Mouse (Mus musculus) intestine, postnatal 0 days (tissue): ENCODE measurements around the gene Mkrn1. TPM values are rescaled to one million over a fixed set of nuclear protein-coding genes. Genes with fewer than 3 reads are reported as not detected.
A peak's percentile ranks its signal among the peaks of the same experiment; 100 is the strongest.
"Not testable (repeated sequence)": the region's sequence is repeated elsewhere in the genome, so short reads cannot be mapped to it uniquely, and the experiment has no call there.

Experiments
- ATAC-seq: fragments of 200-750 bp; cut with Nextera tagmentation; 2 replicates; pipeline ENCODE4 v1.8.0; 2017; ENCODE audit warnings: mild to moderate bottlenecking, moderate TSS enrichment, moderate library complexity
- H3K27ac ChIP-seq: fragments of 300-500 bp; sonication (generic); 2 replicates; pipeline ENCODE4 v1.5.1; 2014; ENCODE audit warnings: mild to moderate bottlenecking, low read depth, low read length, moderate library complexity
- H3K27me3 ChIP-seq: fragments of 300-500 bp; sonication (generic); replicated peaks from 2 replicates; pipeline ENCODE4 v1.6.1; 2014; ENCODE audit warnings: low read length, mixed read lengths; ENCODE audit not compliant: control insufficient read depth, insufficient read depth
- H3K36me3 ChIP-seq: fragments of 300-500 bp; sonication (generic); 2 replicates; pipeline ENCODE4 v1.6.1; 2014; ENCODE audit warnings: mild to moderate bottlenecking, moderate library complexity; ENCODE audit not compliant: control insufficient read depth, insufficient read depth
- H3K4me1 ChIP-seq: fragments of 300-500 bp; sonication (generic); replicated peaks from 2 replicates; pipeline ENCODE4 v1.6.1; 2014; ENCODE audit warnings: antibody characterized with exemption, low read length, mixed read lengths; ENCODE audit not compliant: control insufficient read depth, insufficient read depth
- H3K4me2 ChIP-seq: fragments of 300-500 bp; sonication (generic); replicated peaks from 2 replicates; pipeline ENCODE4 v1.6.1; 2014; ENCODE audit warnings: low read depth, mild to moderate bottlenecking, moderate library complexity
- H3K4me3 ChIP-seq: fragments of 300-500 bp; sonication (generic); 2 replicates; pipeline ENCODE4 v1.5.1; 2014; ENCODE audit warnings: low read depth, low read length
- H3K9ac ChIP-seq: fragments of 300-500 bp; sonication (generic); 2 replicates; pipeline ENCODE4 v1.6.1; 2014; ENCODE audit warnings: mild to moderate bottlenecking, low read depth, low read length
- H3K9me3 ChIP-seq: fragments of 300-500 bp; sonication (generic); 2 replicates; pipeline ENCODE4 v1.6.1; 2016; ENCODE audit warnings: mixed run types; ENCODE audit not compliant: control insufficient read depth
- CTCF ChIP-seq: sonication (generic); IDR thresholded peaks from 2 replicates; pipeline ENCODE4 v1.5.1; 2016; ENCODE audit warnings: low read depth, mild to moderate bottlenecking, control low read depth, antibody characterized with exemption, moderate library complexity
- WGBS: fragments of 180-500 bp; shearing (Covaris S2); extraction: QIAGEN DNeasy Blood & Tissue Kit; methylation state at CpG from one replicate; pipeline ENCODE4 v1.1.7; 2014; 5-methylcytosine and 5-hydroxymethylcytosine counted together
- polyA plus RNA-seq: library from polyadenylated mRNA; unstranded; fragments of >200 nt; fragmentation: Nextera tagmentation; extraction: Ambion mirVana; gene quantifications from 2 replicates; pipeline ENCODE4 v1.2.1, GENCODE M21; 2015

Gene Mkrn1
- polyA plus RNA-seq, 1 experiment from 2014 or later = 81.9 TPM

DNA sequence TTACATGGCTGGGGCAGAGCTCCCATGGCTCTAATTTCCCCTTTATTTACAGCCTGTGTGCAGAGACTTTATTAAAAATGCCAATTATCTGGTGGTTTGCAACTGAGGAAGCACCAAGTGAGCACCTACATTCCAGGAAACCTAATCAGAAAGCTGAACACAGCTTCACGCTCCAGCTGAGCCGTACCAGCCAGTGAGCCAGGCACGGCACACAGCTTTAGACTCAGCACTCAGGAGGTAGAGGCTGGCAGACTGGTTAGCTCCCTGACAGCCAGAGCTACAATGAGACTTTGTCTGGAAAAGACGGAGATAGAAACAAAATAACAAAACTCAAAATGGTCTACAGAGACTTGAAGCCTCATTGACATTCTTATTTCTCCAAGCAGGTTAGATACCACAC, 24.8 kb downstream of the Mkrn1 start:
- H3K27me3 ChIP-seq = no peaks in the 10 kb centered on the region
- ATAC-seq = no peak
- no peak for TF ChIP-seq CTCF
- peaks cover 20% of the 10 kb centered on the region for H3K36me3 ChIP-seq
- H3K27ac ChIP-seq = no peak overlapping the region
- no peak overlapping the region for H3K9ac ChIP-seq
- 92% methylated on average over 4 of the region's 4 CpGs for WGBS
- no peaks in the 10 kb centered on the region for H3K4me1 ChIP-seq
- no peak overlapping the region for H3K4me2 ChIP-seq
- no peak overlapping the region for H3K4me3 ChIP-seq
- no peaks in the 10 kb centered on the region for H3K9me3 ChIP-seq

DNA sequence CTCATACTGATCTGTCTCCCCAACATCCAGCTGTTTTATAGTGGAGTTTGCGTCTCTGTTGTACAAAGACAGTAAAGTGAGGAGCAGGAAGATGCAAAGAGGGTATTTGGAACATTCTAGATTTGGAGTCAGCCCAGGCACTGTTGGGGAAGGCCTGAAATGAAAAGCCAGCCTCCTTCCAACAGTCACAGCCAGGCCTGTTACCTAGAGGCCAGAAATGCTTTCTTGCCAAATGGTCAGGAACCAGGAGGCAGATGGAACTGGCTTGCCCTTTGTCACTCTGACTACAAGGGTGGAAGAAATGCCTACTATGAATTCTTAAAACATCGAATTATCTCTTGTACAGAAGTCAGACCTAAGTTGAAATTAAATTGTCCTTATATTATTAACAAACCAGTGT, 30.3 kb downstream of the Mkrn1 start:
- H3K36me3 ChIP-seq = peaks cover 14% of the 10 kb centered on the region
- no peak overlapping the region for H3K4me2 ChIP-seq
- no peak for TF ChIP-seq CTCF
- no peak for ATAC-seq
- no peak overlapping the region for H3K9ac ChIP-seq
- H3K4me1 ChIP-seq = no peaks in the 10 kb centered on the region
- H3K4me3 ChIP-seq = no peak overlapping the region
- H3K9me3 ChIP-seq = no peaks in the 10 kb centered on the region
- H3K27me3 ChIP-seq = no peaks in the 10 kb centered on the region
- 92% methylated on average over 2 of the region's 2 CpGs for WGBS
- no peak overlapping the region for H3K27ac ChIP-seq

DNA sequence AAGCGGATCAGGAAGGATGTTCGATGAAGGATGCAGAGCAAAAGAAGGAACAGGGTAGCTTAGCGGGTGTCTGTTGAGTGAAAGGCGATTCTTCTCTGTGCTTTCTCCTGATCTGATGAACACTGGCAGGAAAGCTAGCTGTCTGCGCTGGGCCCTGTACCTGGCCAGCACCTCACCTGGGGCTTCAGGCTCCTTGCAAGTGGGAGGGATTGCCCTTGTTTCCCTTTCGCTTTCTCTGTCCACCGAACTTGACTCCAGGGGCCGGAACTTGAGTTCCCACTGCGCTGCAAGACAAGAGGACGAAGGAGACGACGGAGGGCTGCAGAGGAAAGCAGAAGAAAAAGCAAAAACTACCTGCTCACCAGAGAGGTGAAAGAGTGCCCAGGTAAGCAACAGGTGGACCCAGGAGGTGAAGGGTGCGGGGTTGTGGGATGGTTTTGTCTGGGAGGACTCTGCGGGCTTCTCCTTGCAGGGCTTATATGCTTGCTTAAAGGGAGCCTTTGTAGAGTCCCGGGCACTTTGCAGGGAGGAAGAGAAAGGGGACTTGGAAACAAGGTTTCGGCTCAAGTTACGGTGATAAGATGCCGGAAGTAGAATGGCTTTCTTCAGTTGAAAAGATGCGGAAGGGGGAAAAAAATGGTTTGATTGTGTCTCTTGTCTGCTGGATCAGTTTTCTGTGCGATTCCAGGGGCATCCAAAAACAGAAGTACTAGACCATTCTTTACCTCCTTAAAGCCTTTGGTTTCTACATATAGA, 39.0 kb downstream of the Mkrn1 start, which contains the start of gene Rab19:
Rab19 (plus strand) TSS at position 51 of the 756 bp plus-strand sequence.
- no peaks in the 10 kb centered on the region for H3K36me3 ChIP-seq
- ATAC-seq = peak; percentile 52
- peak within 1 kb of the TSS; percentile 67 for H3K4me2 ChIP-seq
- peaks cover 4% of the 10 kb centered on the region; the same call in 1 of the 2 replicates for H3K4me1 ChIP-seq
- H3K27me3 ChIP-seq = no peaks in the 10 kb centered on the region
- no peak for TF ChIP-seq CTCF
- H3K4me3 ChIP-seq = peak within 1 kb of the TSS; percentile 47
- no peaks in the 10 kb centered on the region for H3K9me3 ChIP-seq
- 4% methylated on average over 20 of the region's 20 CpGs for WGBS
- peak within 1 kb of the TSS; percentile 63 for H3K27ac ChIP-seq
- H3K9ac ChIP-seq = peak within 1 kb of the TSS; percentile 35

DNA sequence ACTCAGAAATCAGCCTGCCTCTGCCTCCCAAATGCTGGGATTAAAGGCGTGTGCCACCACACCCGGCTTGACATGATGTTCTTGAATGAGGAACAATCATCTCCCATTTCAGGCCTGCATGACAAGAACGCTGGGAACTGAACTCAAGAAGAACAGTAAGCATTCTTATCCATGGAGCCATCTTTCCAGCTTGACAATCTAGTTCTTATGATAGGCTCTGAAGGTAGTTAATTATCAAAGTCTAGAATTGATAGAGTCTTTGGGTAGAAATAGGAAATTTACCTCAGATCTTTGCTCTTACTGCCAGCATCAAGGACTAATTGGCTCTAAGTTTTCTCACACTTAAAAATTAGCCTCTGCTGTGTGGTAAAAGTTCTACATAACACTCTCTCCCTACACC, 40.0 kb downstream of the Mkrn1 start:
- no peak for ATAC-seq
- H3K4me2 ChIP-seq = no peak overlapping the region
- no peaks in the 10 kb centered on the region for H3K27me3 ChIP-seq
- H3K27ac ChIP-seq = no peak overlapping the region
- no peak overlapping the region for H3K4me3 ChIP-seq
- H3K36me3 ChIP-seq = no peaks in the 10 kb centered on the region
- 92% methylated on average over 3 of the region's 3 CpGs for WGBS
- H3K9ac ChIP-seq = no peak overlapping the region
- no peaks in the 10 kb centered on the region for H3K9me3 ChIP-seq
- TF ChIP-seq CTCF = no peak
- H3K4me1 ChIP-seq = peaks cover 5% of the 10 kb centered on the region; the same call in 1 of the 2 replicates

DNA sequence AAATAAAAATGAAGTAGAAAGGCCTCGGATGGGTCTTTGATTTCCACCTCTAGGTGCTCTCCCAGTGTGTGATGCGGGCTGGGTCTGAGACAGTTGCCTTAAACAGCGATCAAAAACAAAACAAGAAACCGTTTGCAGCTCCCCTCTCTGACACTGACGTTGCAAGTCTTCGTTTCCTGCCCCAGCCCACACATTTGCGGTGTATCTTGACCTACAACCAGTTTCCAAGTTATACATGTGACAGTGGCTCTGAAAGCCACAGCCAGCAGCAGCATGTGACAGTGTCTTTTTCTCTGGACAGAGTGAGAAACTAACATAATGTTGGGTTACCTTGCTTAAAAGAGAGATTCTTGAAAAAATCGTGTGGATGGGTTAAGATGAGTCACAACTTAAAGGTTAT, 40.5 kb downstream of the Mkrn1 start:
- Histone ChIP-seq H3K9me3 (no peaks in the 10 kb centered on the region), H3K4me3 (no peak overlapping the region), H3K4me2 (no peak overlapping the region), H3K4me1 (peaks cover 5% of the 10 kb centered on the region; the same call in 1 of the 2 replicates), H3K9ac (no peak overlapping the region), H3K27me3 (no peaks in the 10 kb centered on the region), H3K36me3 (no peaks in the 10 kb centered on the region), H3K27ac (no peak overlapping the region)
- 81% methylated on average over 8 of the region's 8 CpGs for WGBS
- no peak for TF ChIP-seq CTCF
- ATAC-seq = no peak

DNA sequence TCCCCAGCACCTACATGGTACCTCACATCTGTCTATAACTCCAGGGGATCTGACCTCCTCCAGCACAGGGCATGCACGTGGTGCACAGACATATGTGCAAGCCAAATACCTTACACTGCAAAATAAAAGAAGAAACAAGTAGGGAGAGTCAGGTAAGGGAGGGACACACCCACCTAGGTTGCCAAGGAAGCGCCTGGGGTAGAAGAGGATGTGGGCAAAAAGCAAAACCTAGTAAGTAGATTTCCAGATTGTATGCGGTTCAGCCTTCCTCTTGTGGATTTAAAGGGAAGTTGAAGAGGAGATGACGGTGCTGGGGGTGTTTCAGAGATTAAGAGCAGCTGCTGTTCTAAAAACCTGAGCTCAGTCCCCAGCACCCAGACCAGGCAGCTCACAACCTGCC, 41.0 kb downstream of the Mkrn1 start:
- ATAC-seq = no peak
- no peaks in the 10 kb centered on the region for H3K27me3 ChIP-seq
- 45% methylated on average over 4 of the region's 4 CpGs for WGBS
- no peak overlapping the region for H3K4me2 ChIP-seq
- H3K9ac ChIP-seq = no peak overlapping the region
- no peak overlapping the region for H3K27ac ChIP-seq
- H3K4me3 ChIP-seq = no peak overlapping the region
- no peaks in the 10 kb centered on the region for H3K9me3 ChIP-seq
- TF ChIP-seq CTCF = no peak
- peaks cover 5% of the 10 kb centered on the region; the same call in 1 of the 2 replicates for H3K4me1 ChIP-seq
- no peaks in the 10 kb centered on the region for H3K36me3 ChIP-seq

DNA sequence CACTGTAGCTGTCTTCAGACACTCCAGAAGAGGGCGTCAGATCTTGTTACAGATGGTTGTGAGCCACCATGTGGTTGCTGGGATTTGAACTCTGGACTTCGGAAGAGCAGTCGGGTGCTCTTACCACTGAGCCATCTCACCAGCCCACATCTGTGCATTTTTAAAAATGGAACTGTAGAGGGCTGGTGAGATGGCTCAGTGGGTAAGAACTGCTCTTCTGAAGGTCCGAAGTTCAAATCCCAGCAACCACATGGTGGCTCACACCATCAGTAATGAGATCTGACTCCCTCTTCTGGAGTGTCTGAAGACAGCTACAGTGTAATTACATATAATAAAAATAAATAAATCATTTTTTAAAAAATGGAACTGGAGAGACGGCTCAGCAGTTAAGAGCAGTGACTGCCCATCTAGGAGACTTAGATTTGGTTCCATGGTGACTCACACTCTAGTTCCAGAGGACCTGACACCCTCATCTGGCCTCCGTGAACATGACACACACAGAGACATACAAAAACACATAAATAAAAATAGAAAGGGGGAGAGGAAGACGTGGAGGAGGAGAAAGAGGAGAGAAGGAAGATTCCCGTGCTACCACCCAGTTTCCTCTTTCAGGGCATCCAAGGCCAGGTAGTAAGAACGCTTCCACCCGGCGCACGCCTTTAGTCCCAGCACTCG, 42.0 kb downstream of the Mkrn1 start:
- H3K36me3 ChIP-seq, H3K27ac ChIP-seq, H3K4me2 ChIP-seq, H3K9me3 ChIP-seq, H3K4me1 ChIP-seq, H3K4me3 ChIP-seq, H3K27me3 ChIP-seq, H3K9ac ChIP-seq: not testable (repeated sequence)
- WGBS = 79% methylated on average over 13 of the region's 13 CpGs
- 0 out of 2 replicates have a peak, but pooled peaks have one; percentile 1 for ATAC-seq
